22 mouse cellular contexts compared by ENCODE assay signal in genomic region chr5:99291084-99291830, GRCm38 (mm10).
"Had no signal": no experiment of that assay in that cellular context is flagged by ENCODE, and none has a peak within 500 bp of the region (broad histone marks: within the 10 kb centered on the region; RNA-seq: fewer than 3 reads in every experiment).

No protein-coding gene starts in this region.

- H3K4me3 ChIP-seq: intestine, embryonic 15.5 days; kidney, embryonic 15.5 days; limb, embryonic 10.5 days; limb, embryonic 13.5 days; liver, embryonic 15.5 days; midbrain, embryonic 12.5 days; midbrain, embryonic 15.5 days; neural tube, embryonic 12.5 days; neural tube, embryonic 15.5 days had no signal

- H3K27me3 ChIP-seq: intestine, embryonic 15.5 days; kidney, embryonic 15.5 days; limb, embryonic 13.5 days; liver, embryonic 15.5 days; midbrain, embryonic 15.5 days; neural tube, embryonic 12.5 days; neural tube, embryonic 15.5 days had no signal

- ATAC-seq: midbrain, embryonic 15.5 days had no signal

- H3K27ac ChIP-seq: intestine, embryonic 15.5 days; kidney, embryonic 15.5 days; limb, embryonic 10.5 days; limb, embryonic 13.5 days; liver, embryonic 15.5 days; midbrain, embryonic 12.5 days; midbrain, embryonic 15.5 days; neural tube, embryonic 12.5 days; neural tube, embryonic 15.5 days; stomach, postnatal 0 days had no signal

- DNase-seq: kidney, adult 11 months; kidney, adult 8-10 months; kidney, postnatal 10 days; kidney, postnatal 36 days; layer of hippocampus, postnatal 36 days; lung, adult 2 months; lung, postnatal 14 days; lung, postnatal 4 days; right cerebral cortex, adult 18-20 months; right cerebral cortex, postnatal 14 days; right cerebral cortex, postnatal 4 days; thymus, postnatal 25 days had no signal

- H3K4me1 ChIP-seq: intestine, embryonic 15.5 days; limb, embryonic 10.5 days; limb, embryonic 13.5 days; midbrain, embryonic 12.5 days; midbrain, embryonic 15.5 days; neural tube, embryonic 12.5 days; neural tube, embryonic 15.5 days had no signal

- H3K9me3 ChIP-seq: intestine, embryonic 15.5 days; kidney, embryonic 15.5 days; limb, embryonic 10.5 days; limb, embryonic 13.5 days; liver, embryonic 15.5 days; midbrain, embryonic 12.5 days; midbrain, embryonic 15.5 days; neural tube, embryonic 12.5 days; neural tube, embryonic 15.5 days had no signal

- H3K36me3 ChIP-seq: intestine, embryonic 15.5 days; kidney, embryonic 15.5 days; limb, embryonic 10.5 days; limb, embryonic 13.5 days; liver, embryonic 15.5 days; midbrain, embryonic 12.5 days; midbrain, embryonic 15.5 days; neural tube, embryonic 12.5 days; neural tube, embryonic 15.5 days had no signal
